Mouse (Mus musculus) stomach, postnatal 0 days (tissue): ENCODE data around the gene Arpc2. TPM values are rescaled to one million over a fixed set of nuclear protein-coding genes. Genes with fewer than 3 reads are reported as not detected.

ENCODE experiments used
- ATAC-seq: fragments of 200-750 bp; cut with Nextera tagmentation; 2 replicates; pipeline ENCODE4 v1.8.0; 2017; ENCODE audit not compliant: low FRiP score, low TSS enrichment
- DNase-seq: peaks from one replicate; pipeline ENCODE4 v3.0.0-alpha.2; 2016; ENCODE audit warnings: low spot score
- H3K27ac ChIP-seq: fragments of 300-500 bp; sonication (generic); replicated peaks from 2 replicates; pipeline ENCODE4 v1.5.1; 2014; ENCODE audit warnings: mild to moderate bottlenecking, control low read depth
- H3K27me3 ChIP-seq: fragments of 300-500 bp; sonication (generic); 2 replicates; pipeline ENCODE4 v1.6.1; 2014; ENCODE audit warnings: low read length; ENCODE audit not compliant: control insufficient read depth, insufficient read depth
- H3K36me3 ChIP-seq: fragments of 300-500 bp; sonication (generic); 2 replicates; pipeline ENCODE4 v1.6.1; 2014; ENCODE audit warnings: low read length, mixed read lengths; ENCODE audit not compliant: control insufficient read depth, insufficient read depth
- H3K4me1 ChIP-seq: fragments of 300-500 bp; sonication (generic); replicated peaks from 2 replicates; pipeline ENCODE4 v1.6.1; 2014; ENCODE audit warnings: antibody characterized with exemption; ENCODE audit not compliant: control insufficient read depth, insufficient read depth
- H3K4me2 ChIP-seq: fragments of 300-500 bp; sonication (generic); replicated peaks from 2 replicates; pipeline ENCODE4 v1.6.1; 2014; ENCODE audit warnings: low read depth, mild to moderate bottlenecking, control low read depth, moderate library complexity
- H3K4me3 ChIP-seq: fragments of 300-500 bp; sonication (generic); 2 replicates; pipeline ENCODE4 v1.5.1; 2014; ENCODE audit warnings: low read depth, low read length, control low read depth
- H3K9ac ChIP-seq: fragments of 300-500 bp; sonication (generic); 2 replicates; pipeline ENCODE4 v1.6.1; 2014; ENCODE audit warnings: mild to moderate bottlenecking, low read length, control low read depth, mixed read lengths
- H3K9me3 ChIP-seq: fragments of 300-500 bp; sonication (generic); 2 replicates; pipeline ENCODE4 v1.6.1; 2016; ENCODE audit warnings: low read length; ENCODE audit not compliant: control insufficient read depth
- CTCF ChIP-seq: IDR thresholded peaks from 2 replicates; pipeline ENCODE4 v1.5.1; 2016; ENCODE audit warnings: antibody characterized with exemption, low read depth, mild to moderate bottlenecking, moderate library complexity
- EP300 ChIP-seq: optimal IDR thresholded peaks from 2 replicates; pipeline ENCODE3; 2016; ENCODE audit warnings: antibody characterized with exemption
- WGBS: fragments of 180-500 bp; shearing (Covaris S2); extraction: QIAGEN DNeasy Blood & Tissue Kit; methylation state at CpG from one replicate; pipeline ENCODE4 v1.1.7; 2014; 5-methylcytosine and 5-hydroxymethylcytosine counted together
- polyA plus RNA-seq: library from polyadenylated mRNA; unstranded; fragments of >200 nt; fragmentation: Nextera tagmentation; extraction: Ambion mirVana; gene quantifications from 2 replicates; pipeline ENCODE4 v1.2.1, GENCODE M21; 2015

Gene Arpc2
- polyA plus RNA-seq, 1 experiment from 2014 or later = 585 TPM

DNA sequence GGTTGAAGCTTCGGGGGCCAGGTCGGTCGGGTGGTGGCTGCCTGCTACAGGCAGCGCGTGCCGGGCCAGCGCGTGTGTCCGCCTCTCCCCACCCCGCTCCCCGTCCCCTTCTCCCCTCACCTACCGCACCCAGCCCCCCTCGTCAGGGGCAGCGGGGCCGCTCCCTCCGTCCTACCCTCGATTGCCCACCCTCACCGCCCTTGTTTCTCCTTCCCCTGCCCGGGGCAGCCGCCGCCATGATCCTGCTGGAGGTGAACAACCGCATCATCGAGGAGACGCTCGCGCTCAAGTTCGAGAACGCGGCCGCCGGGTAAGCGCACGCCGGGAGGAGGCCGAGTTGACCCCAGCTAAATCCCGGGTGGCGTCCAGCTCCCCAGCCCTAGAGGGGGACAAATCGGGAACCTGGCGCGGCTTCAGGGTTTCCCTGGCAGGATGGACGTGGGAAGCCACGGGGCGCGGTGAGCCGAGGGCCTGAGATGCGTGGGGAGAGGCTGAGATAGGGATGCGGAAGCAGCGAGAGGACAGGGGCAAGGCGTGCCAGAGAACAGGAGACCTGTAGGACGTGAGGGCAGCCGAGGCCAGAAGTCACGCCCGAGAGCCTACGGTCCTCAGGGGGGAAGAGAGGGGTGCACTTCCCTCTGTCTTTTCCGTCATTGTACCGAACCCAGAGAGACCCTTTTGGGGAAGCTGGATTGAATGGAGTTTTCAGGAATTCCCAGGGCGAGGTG lies 870 bp downstream of the Arpc2 start:
- H3K4me2 ChIP-seq = peak overlapping the region; percentile 77
- H3K36me3 ChIP-seq = no peaks in the 10 kb centered on the region
- peak overlapping the region; percentile 98 for H3K27ac ChIP-seq
- H3K4me3 ChIP-seq = peak overlapping the region; percentile 99
- WGBS = under 1% methylated on average over 44 of the region's 57 CpGs
- H3K9ac ChIP-seq = peak overlapping the region; percentile 98
- peak; percentile 62 for ATAC-seq
- no peak for TF ChIP-seq EP300
- TF ChIP-seq CTCF = no peak
- H3K4me1 ChIP-seq = 0 out of 2 replicates have a peak, but pooled peaks cover 7% of the 10 kb centered on the region
- H3K27me3 ChIP-seq = no peaks in the 10 kb centered on the region
- peak; percentile 75 for DNase-seq
- H3K9me3 ChIP-seq = no peaks in the 10 kb centered on the region

DNA sequence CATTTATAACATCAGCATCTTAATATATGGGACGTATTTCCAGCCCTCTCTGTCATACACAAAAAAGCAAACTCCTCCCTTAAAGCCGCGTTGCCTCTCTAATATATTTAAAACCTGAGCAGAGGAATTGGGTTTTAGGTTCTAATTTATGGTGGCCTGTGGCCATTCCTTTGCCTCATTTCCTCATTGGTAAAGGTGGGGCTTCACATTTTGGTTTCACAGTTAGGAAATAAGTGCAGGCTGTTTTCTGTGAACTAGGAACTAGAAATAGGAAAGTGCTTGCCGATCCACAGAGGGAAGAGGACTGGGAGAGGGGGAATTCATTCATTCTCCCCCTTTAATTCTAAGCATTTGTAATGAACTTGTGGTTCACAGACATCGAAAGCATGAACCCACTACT lies 1.8 kb downstream of the Arpc2 start:
- WGBS = 16% methylated on average over 5 of the region's 5 CpGs
- ATAC-seq = no peak
- no peak for TF ChIP-seq EP300
- 0 out of 2 replicates have a peak, but pooled peaks cover 7% of the 10 kb centered on the region for H3K4me1 ChIP-seq
- peak overlapping the region; percentile 98 for H3K27ac ChIP-seq
- no peaks in the 10 kb centered on the region for H3K36me3 ChIP-seq
- peak overlapping the region; percentile 98 for H3K9ac ChIP-seq
- H3K27me3 ChIP-seq = no peaks in the 10 kb centered on the region
- H3K4me3 ChIP-seq = peak overlapping the region; percentile 99
- no peaks in the 10 kb centered on the region for H3K9me3 ChIP-seq
- DNase-seq = no peak
- peak overlapping the region; percentile 77 for H3K4me2 ChIP-seq

DNA sequence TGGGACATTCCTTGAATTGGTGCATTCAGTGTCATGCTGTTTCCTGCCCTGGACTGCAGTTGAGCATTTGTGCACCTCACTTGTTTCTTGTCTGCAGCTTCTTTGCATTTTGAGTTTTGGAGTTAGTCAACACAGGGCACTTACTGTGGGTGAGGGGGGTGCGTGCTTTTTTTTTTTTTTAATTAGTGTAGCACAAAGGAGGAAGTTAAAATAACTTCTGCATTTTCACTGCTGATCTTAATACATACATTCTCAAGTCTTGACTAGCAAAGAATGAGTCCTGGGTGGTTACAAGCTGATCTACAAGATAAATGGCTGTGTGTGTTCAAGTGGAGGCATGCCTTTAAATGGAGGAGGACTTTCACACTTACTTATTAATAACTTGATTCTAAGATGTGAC lies 2.3 kb downstream of the Arpc2 start:
- H3K27ac ChIP-seq = peak overlapping the region; percentile 98
- H3K27me3 ChIP-seq = no peaks in the 10 kb centered on the region
- H3K4me2 ChIP-seq = peak overlapping the region; percentile 77
- 0 out of 2 replicates have a peak, but pooled peaks cover 7% of the 10 kb centered on the region for H3K4me1 ChIP-seq
- H3K4me3 ChIP-seq = peak overlapping the region; percentile 99
- H3K9ac ChIP-seq = peak overlapping the region; percentile 98; the same call in 1 of the 2 replicates
- no peaks in the 10 kb centered on the region for H3K9me3 ChIP-seq
- DNase-seq = no peak
- 37% methylated on average over 1 of the region's 1 CpGs for WGBS
- ATAC-seq = no peak
- no peaks in the 10 kb centered on the region for H3K36me3 ChIP-seq
- TF ChIP-seq EP300 = no peak
- TF ChIP-seq CTCF = no peak

DNA sequence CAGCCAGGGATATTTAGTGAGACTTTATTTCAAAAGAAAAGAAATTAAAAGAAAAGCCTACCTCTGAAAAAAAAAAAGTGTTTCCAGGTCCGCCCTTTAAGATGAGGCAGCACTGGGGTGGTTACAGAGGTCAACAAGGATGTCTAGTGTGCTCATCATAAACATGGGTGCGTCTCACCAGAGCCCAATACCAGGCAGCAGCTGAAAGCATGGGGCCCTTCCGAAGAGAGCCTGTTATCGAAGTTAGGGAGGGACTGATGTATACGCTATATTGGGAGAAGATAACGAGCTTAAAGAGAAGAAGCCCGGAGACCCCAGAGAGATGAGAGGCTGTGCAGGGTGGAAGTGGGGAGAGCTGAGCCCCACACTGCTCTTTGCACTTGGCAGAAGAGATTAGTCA lies 3.3 kb downstream of the Arpc2 start:
- ATAC-seq = no peak
- no peak for TF ChIP-seq EP300
- TF ChIP-seq CTCF = no peak
- Histone ChIP-seq H3K27ac (peak overlapping the region; percentile 78), H3K4me1 (0 out of 2 replicates have a peak, but pooled peaks cover 7% of the 10 kb centered on the region), H3K4me2 (peak overlapping the region; percentile 77), H3K9ac (0 out of 2 replicates have a peak overlapping the region, but pooled peaks have one; percentile 41), H3K4me3 (peak overlapping the region; percentile 23), H3K36me3 (no peaks in the 10 kb centered on the region), H3K27me3 (no peaks in the 10 kb centered on the region), H3K9me3 (no peaks in the 10 kb centered on the region)
- WGBS = 29% methylated on average over 7 of the region's 7 CpGs
- DNase-seq = no peak

DNA sequence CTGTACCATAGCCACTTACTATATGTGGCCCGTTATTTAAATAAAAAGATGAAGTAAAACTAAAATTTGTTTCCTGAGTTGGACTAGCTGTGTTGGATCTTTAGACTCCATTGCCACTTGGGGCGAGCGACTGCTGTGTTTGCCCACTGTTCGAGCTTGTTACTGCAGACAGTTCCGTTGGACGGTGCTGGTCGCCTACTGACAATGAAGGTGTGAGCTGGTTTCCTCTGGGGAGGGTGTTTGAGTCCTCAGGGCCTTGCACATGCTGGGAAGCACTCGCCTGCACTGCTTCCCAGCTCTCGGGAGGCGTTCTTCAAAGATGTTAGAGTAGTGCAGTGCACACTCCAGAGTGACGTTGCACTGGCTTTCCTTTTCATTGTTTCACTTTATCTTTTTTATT lies 3.7 kb downstream of the Arpc2 start:
- 0 out of 2 replicates have a peak, but pooled peaks cover 7% of the 10 kb centered on the region for H3K4me1 ChIP-seq
- TF ChIP-seq CTCF (no peak), EP300 (no peak)
- no peaks in the 10 kb centered on the region for H3K9me3 ChIP-seq
- H3K27me3 ChIP-seq = no peaks in the 10 kb centered on the region
- H3K4me3 ChIP-seq = peak overlapping the region; percentile 23
- peak overlapping the region; percentile 78 for H3K27ac ChIP-seq
- DNase-seq (no peak), ATAC-seq (no peak)
- no peaks in the 10 kb centered on the region for H3K36me3 ChIP-seq
- H3K9ac ChIP-seq = peak overlapping the region; percentile 41
- 24% methylated on average over 11 of the region's 11 CpGs for WGBS
- peak overlapping the region; percentile 77 for H3K4me2 ChIP-seq

DNA sequence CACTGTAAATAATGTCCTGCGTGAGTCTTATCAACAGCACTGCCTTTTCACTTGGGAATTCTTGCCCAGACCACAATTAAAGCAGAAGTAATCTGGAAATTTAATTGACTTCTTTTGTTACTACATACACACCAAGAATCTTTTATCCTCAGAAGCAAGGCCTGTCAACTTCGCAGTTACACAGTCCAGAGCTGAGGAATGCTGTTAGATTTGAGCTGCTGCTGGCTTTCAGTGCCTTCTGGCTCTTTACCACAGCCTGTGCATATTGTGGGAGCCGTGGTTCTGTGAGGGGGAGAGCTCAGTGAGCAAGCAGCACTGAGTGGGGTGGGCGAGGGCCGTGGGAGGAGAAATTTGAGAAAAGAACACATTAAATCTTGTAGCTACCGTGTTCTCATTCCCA lies 4.4 kb downstream of the Arpc2 start:
- peak; percentile 38 for ATAC-seq
- peak; percentile 46 for DNase-seq
- no peaks in the 10 kb centered on the region for H3K27me3 ChIP-seq
- 8% methylated on average over 6 of the region's 6 CpGs for WGBS
- no peaks in the 10 kb centered on the region for H3K9me3 ChIP-seq
- H3K4me2 ChIP-seq = peak overlapping the region; percentile 23
- H3K36me3 ChIP-seq = no peaks in the 10 kb centered on the region
- H3K4me1 ChIP-seq = 0 out of 2 replicates have a peak, but pooled peaks cover 7% of the 10 kb centered on the region
- no peak overlapping the region for H3K4me3 ChIP-seq
- H3K27ac ChIP-seq = peak overlapping the region; percentile 78
- TF ChIP-seq CTCF (no peak), EP300 (no peak)
- H3K9ac ChIP-seq = no peak overlapping the region
